Mouse (Mus musculus) olfactory bulb, adult 2 months (tissue): ENCODE results near the gene Dennd5a.

Experiments used
- CTCF ChIP-seq: fragments of 200-500 bp; IDR thresholded peaks from 2 replicates; pipeline ENCODE4 v1.5.1; 2012; ENCODE audit warnings: low read depth, mild to moderate bottlenecking, low read length, moderate library complexity; ENCODE audit not compliant: insufficient read depth
- POLR2A ChIP-seq: fragments of 200-500 bp; IDR thresholded peaks from 2 replicates; pipeline ENCODE4 v1.6.1; 2012; ENCODE audit warnings: mild to moderate bottlenecking, low read depth, low read length, moderate library complexity; ENCODE audit not compliant: insufficient read depth

DNA sequence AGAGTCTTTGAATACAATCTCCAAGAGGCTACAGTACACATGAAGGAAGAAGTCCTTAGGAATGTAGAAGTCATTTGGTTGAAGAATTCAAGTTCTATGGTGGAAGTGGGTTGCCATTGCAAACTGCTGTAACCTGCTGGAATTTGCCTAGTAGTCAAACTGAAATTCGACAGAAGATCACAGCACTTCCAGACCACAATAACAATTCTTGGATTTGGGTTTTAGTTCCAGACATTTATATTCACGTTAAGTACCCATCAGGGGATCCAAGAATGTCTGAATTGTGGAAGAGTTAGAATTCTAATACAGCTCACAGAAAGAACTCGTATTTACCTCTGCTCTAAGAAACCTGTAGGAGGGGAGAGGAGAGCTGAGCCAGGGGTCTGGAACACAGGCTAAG is 109.7 kb downstream of the Dennd5a start:
- no peak for TF ChIP-seq CTCF
- no peak for TF ChIP-seq POLR2A
